Mouse (Mus musculus) small intestine, adult 2 months (tissue): ENCODE results near the gene Jhy. TPM values are rescaled to one million over a fixed set of nuclear protein-coding genes. Genes with fewer than 3 reads are reported as not detected.

Experiments
- H3K27ac ChIP-seq: fragments of 200-500 bp; 2 replicates; pipeline ENCODE4 v1.5.1; 2012; ENCODE audit warnings: low read depth, low read length, control low read depth, inconsistent platforms; ENCODE audit not compliant: insufficient read depth
- H3K27me3 ChIP-seq: fragments of 200-500 bp; 2 replicates; pipeline ENCODE4 v1.6.1; 2012; ENCODE audit warnings: mild to moderate bottlenecking, moderate library complexity, low read length, inconsistent platforms; ENCODE audit not compliant: control insufficient read depth, insufficient read depth
- H3K36me3 ChIP-seq: fragments of 200-500 bp; 2 replicates; pipeline ENCODE4 v1.6.1; 2012; ENCODE audit warnings: mild to moderate bottlenecking, low read length, control low read depth, inconsistent platforms; ENCODE audit not compliant: control insufficient read depth, insufficient read depth
- H3K4me1 ChIP-seq: fragments of 200-500 bp; 2 replicates; pipeline ENCODE4 v1.6.1; 2012; ENCODE audit warnings: low read length, inconsistent platforms, mixed read lengths; ENCODE audit not compliant: control insufficient read depth, insufficient read depth, insufficient read length
- H3K4me3 ChIP-seq: fragments of 200-500 bp; 2 replicates; pipeline ENCODE4 v1.5.1; 2012; ENCODE audit warnings: low read depth, mild to moderate bottlenecking, control low read depth, inconsistent platforms, low read length, moderate library complexity
- CTCF ChIP-seq: fragments of 200-500 bp; IDR thresholded peaks from 2 replicates; pipeline ENCODE4 v1.5.1; 2012; ENCODE audit warnings: low read depth, mild to moderate bottlenecking, control low read depth, inconsistent platforms, low read length, moderate library complexity, mixed read lengths; ENCODE audit not compliant: insufficient replicate concordance, insufficient read length; ENCODE audit errors: extremely low read depth
- POLR2A ChIP-seq: fragments of 200-500 bp; IDR thresholded peaks from 2 replicates; pipeline ENCODE4 v1.6.1; 2012; ENCODE audit warnings: low read depth, mild to moderate bottlenecking, control low read depth, inconsistent platforms, low read length, moderate library complexity
- WGBS: fragments of 180-500 bp; shearing (Covaris S2); methylation state at CpG from one replicate; pipeline ENCODE4 v1.1.7; 2018; 5-methylcytosine and 5-hydroxymethylcytosine counted together
- polyA plus RNA-seq: library from polyadenylated mRNA; depleted of rRNA; stranded (reverse); fragments of >200 nt; gene quantifications from 2 replicates; pipeline ENCODE4 v1.2.3, GENCODE M21; 2012

Gene Jhy
- polyA plus RNA-seq, 1 experiment, result 0.04 TPM

- peaks cover 3% of the 10 kb centered on the region; the same call in 1 of the 2 replicates for H3K4me1 ChIP-seq
- H3K27me3 ChIP-seq, result peaks cover 54% of the 10 kb centered on the region
- H3K27ac ChIP-seq, result no peak overlapping the region
- TF ChIP-seq CTCF (no peak), POLR2A (no peak)
- 4% methylated on average over 14 of the region's 14 CpGs for WGBS
- H3K36me3 ChIP-seq, result no peaks in the 10 kb centered on the region
- H3K4me3 ChIP-seq, result no peak overlapping the region
Measured at GRCm38 (mm10) chr9:40878998-40879397, 84.9 kb downstream of the Jhy start.

- Histone ChIP-seq H3K27ac (no peak overlapping the region), H3K27me3 (peaks cover 60% of the 10 kb centered on the region), H3K4me1 (peaks cover 3% of the 10 kb centered on the region; the same call in 1 of the 2 replicates), H3K4me3 (no peak overlapping the region), H3K36me3 (no peaks in the 10 kb centered on the region)
- no peak for TF ChIP-seq POLR2A
- TF ChIP-seq CTCF, result no peak
- 4% methylated on average over 32 of the region's 32 CpGs for WGBS
Measured at GRCm38 (mm10) chr9:40878291-40878945, 85.5 kb downstream of the Jhy start.

GRCm38 (mm10) chr9:40877881-40878235 is 86.1 kb downstream of the Jhy start:
- H3K4me3 ChIP-seq, result peak overlapping the region; percentile 38; the same call in 1 of the 2 replicates
- peaks cover 60% of the 10 kb centered on the region for H3K27me3 ChIP-seq
- TF ChIP-seq CTCF (no peak), POLR2A (no peak)
- H3K27ac ChIP-seq, result no peak overlapping the region
- peaks cover 3% of the 10 kb centered on the region; the same call in 1 of the 2 replicates for H3K4me1 ChIP-seq
- 3% methylated on average over 29 of the region's 29 CpGs for WGBS
- H3K36me3 ChIP-seq, result no peaks in the 10 kb centered on the region

GRCm38 (mm10) chr9:40877146-40877880 is 86.6 kb downstream of the Jhy start:
- Histone ChIP-seq H3K4me3 (peak overlapping the region; percentile 38), H3K4me1 (peaks cover 3% of the 10 kb centered on the region; the same call in 1 of the 2 replicates), H3K27ac (no peak overlapping the region), H3K27me3 (peaks cover 66% of the 10 kb centered on the region), H3K36me3 (no peaks in the 10 kb centered on the region)
- 3% methylated on average over 42 of the region's 42 CpGs for WGBS
- TF ChIP-seq POLR2A, result no peak
- no peak for TF ChIP-seq CTCF

- Histone ChIP-seq H3K27me3 (peaks cover 72% of the 10 kb centered on the region), H3K27ac (no peak overlapping the region), H3K4me3 (no peak overlapping the region), H3K36me3 (no peaks in the 10 kb centered on the region), H3K4me1 (peaks cover 3% of the 10 kb centered on the region; the same call in 1 of the 2 replicates)
- WGBS, result 13% methylated on average over 5 of the region's 5 CpGs
- TF ChIP-seq POLR2A (no peak), CTCF (no peak)
Measured at GRCm38 (mm10) chr9:40876693-40877092, 87.2 kb downstream of the Jhy start.

DNA sequence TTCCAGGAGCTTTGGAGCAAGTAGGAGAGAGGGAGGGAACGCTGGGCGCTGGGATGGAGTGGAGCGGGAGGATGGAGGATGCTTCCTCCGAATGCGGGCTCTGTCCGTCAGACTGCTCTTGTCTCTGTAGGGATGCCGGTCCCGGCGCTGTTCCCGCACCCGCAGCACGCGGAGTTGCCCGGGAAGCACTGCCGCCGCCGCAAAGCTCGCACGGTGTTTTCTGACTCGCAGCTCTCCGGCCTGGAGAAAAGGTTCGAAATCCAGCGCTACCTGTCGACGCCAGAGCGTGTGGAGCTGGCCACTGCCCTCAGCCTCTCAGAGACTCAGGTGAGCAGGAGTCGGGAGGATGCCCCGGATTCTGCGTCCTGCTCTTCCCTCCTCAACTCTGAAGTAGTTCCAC is 87.8 kb downstream of the Jhy start:
- Histone ChIP-seq H3K27me3 (peaks cover 77% of the 10 kb centered on the region), H3K4me3 (no peak overlapping the region), H3K36me3 (no peaks in the 10 kb centered on the region), H3K4me1 (peaks cover 3% of the 10 kb centered on the region; the same call in 1 of the 2 replicates), H3K27ac (no peak overlapping the region)
- TF ChIP-seq CTCF (no peak), POLR2A (no peak)
- 3% methylated on average over 29 of the region's 29 CpGs for WGBS

GRCm38 (mm10) chr9:40875431-40875830 is 88.5 kb downstream of the Jhy start:
- peaks cover 3% of the 10 kb centered on the region; the same call in 1 of the 2 replicates for H3K4me1 ChIP-seq
- H3K4me3 ChIP-seq, result no peak overlapping the region
- no peak overlapping the region for H3K27ac ChIP-seq
- H3K36me3 ChIP-seq, result no peaks in the 10 kb centered on the region
- peaks cover 82% of the 10 kb centered on the region for H3K27me3 ChIP-seq
- 7% methylated on average over 17 of the region's 17 CpGs for WGBS
- TF ChIP-seq CTCF, result no peak
- TF ChIP-seq POLR2A, result no peak
